Mouse (Mus musculus) lung, embryonic 15.5 days (tissue): ENCODE data around the gene Madcam1. TPM values are rescaled to one million over a fixed set of nuclear protein-coding genes. Genes with fewer than 3 reads are reported as not detected.
A peak's percentile ranks its signal among the peaks of the same experiment; 100 is the strongest.

Experiments used
- ATAC-seq: fragments of 200-750 bp; cut with Nextera tagmentation; 2 replicates; pipeline ENCODE4 v1.8.0; 2017; ENCODE audit warnings: moderate number of reproducible peaks, borderline replicate concordance; ENCODE audit not compliant: low FRiP score, low TSS enrichment; ENCODE audit errors: extremely low read depth
- H3K27ac ChIP-seq: fragments of 300-500 bp; sonication (generic); 2 replicates; pipeline ENCODE4 v1.5.1; 2015; ENCODE audit warnings: moderate library complexity, mild to moderate bottlenecking, inconsistent platforms
- H3K27me3 ChIP-seq: fragments of 300-500 bp; sonication (generic); 2 replicates; pipeline ENCODE4 v1.6.1; 2015; ENCODE audit warnings: inconsistent platforms
- H3K36me3 ChIP-seq: fragments of 300-500 bp; sonication (generic); 2 replicates; pipeline ENCODE4 v1.6.1; 2015; ENCODE audit warnings: inconsistent platforms
- H3K4me1 ChIP-seq: fragments of 300-500 bp; sonication (generic); 2 replicates; pipeline ENCODE4 v1.6.1; 2015; ENCODE audit warnings: inconsistent platforms
- H3K4me2 ChIP-seq: fragments of 300-500 bp; sonication (generic); 2 replicates; pipeline ENCODE4 v1.6.1; 2015; ENCODE audit warnings: inconsistent platforms, mild to moderate bottlenecking, moderate library complexity
- H3K4me3 ChIP-seq: fragments of 300-500 bp; sonication (generic); 2 replicates; pipeline ENCODE4 v1.5.1; 2015; ENCODE audit warnings: mild to moderate bottlenecking, inconsistent platforms
- H3K9ac ChIP-seq: fragments of 300-500 bp; sonication (generic); 2 replicates; pipeline ENCODE4 v1.6.1; 2015; ENCODE audit warnings: inconsistent platforms
- H3K9me3 ChIP-seq: fragments of 300-500 bp; sonication (generic); 2 replicates; pipeline ENCODE4 v1.6.1; 2016; ENCODE audit warnings: inconsistent platforms
- WGBS: fragments of 180-500 bp; shearing (Covaris S2); methylation state at CpG from one replicate; pipeline ENCODE4 v1.1.7; 2015; 5-methylcytosine and 5-hydroxymethylcytosine counted together
- polyA plus RNA-seq: library from polyadenylated mRNA; unstranded; fragments of >200 nt; fragmentation: Nextera tagmentation; extraction: Ambion mirVana; gene quantifications from 2 replicates; pipeline ENCODE4 v1.2.1, GENCODE M21; 2015

Gene Madcam1
- 0.89 and 1.3 TPM in 2 replicates for polyA plus RNA-seq

- no peak within 1 kb of the TSS for H3K9ac ChIP-seq
- H3K36me3 ChIP-seq = no peaks in the 10 kb centered on the region
- no peak within 1 kb of the TSS for H3K4me3 ChIP-seq
- H3K4me1 ChIP-seq = no peaks in the 10 kb centered on the region
- H3K27me3 ChIP-seq = no peaks in the 10 kb centered on the region; the same call in 1 of the 2 replicates
- no peak for ATAC-seq
- WGBS = 13% methylated on average over 13 of the region's 13 CpGs
- no peaks in the 10 kb centered on the region for H3K9me3 ChIP-seq
- H3K4me2 ChIP-seq = no peak within 1 kb of the TSS
- H3K27ac ChIP-seq = no peak within 1 kb of the TSS
These were observed at the start of gene Madcam1 for GRCm38 (mm10) chr10:79664131-79664665. Gene Madcam1 (plus strand): TSS chr10:79664559.

- Histone ChIP-seq H3K4me2 (no peak overlapping the region), H3K27me3 (peaks cover 31% of the 10 kb centered on the region), H3K9me3 (no peaks in the 10 kb centered on the region), H3K9ac (no peak overlapping the region), H3K4me1 (peaks cover 23% of the 10 kb centered on the region), H3K4me3 (no peak overlapping the region), H3K27ac (no peak overlapping the region), H3K36me3 (no peaks in the 10 kb centered on the region)
- no peak for ATAC-seq
- 9% methylated on average over 8 of the region's 8 CpGs for WGBS
These were observed 48.5 kb upstream of the Madcam1 start for GRCm38 (mm10) chr10:79615860-79616259.

- Histone ChIP-seq H3K4me2 (no peak overlapping the region), H3K9ac (no peak overlapping the region), H3K27me3 (peaks cover 26% of the 10 kb centered on the region), H3K36me3 (no peaks in the 10 kb centered on the region), H3K9me3 (no peaks in the 10 kb centered on the region), H3K27ac (no peak overlapping the region), H3K4me1 (peaks cover 23% of the 10 kb centered on the region), H3K4me3 (no peak overlapping the region)
- no peak for ATAC-seq
- WGBS = 86% methylated on average over 5 of the region's 5 CpGs
These were observed 48.0 kb upstream of the Madcam1 start for GRCm38 (mm10) chr10:79616376-79616775.

GRCm38 (mm10) chr10:79623950-79624349, 40.4 kb upstream of the Madcam1 start:
- WGBS = 67% methylated on average over 12 of the region's 12 CpGs
- Histone ChIP-seq H3K4me2 (no peak overlapping the region), H3K9me3 (no peaks in the 10 kb centered on the region), H3K36me3 (no peaks in the 10 kb centered on the region), H3K4me3 (no peak overlapping the region), H3K27me3 (no peaks in the 10 kb centered on the region), H3K27ac (no peak overlapping the region), H3K4me1 (no peaks in the 10 kb centered on the region), H3K9ac (no peak overlapping the region)
- no peak for ATAC-seq

GRCm38 (mm10) chr10:79625398-79625797, 39.0 kb upstream of the Madcam1 start:
- no peak overlapping the region for H3K27ac ChIP-seq
- no peaks in the 10 kb centered on the region for H3K4me1 ChIP-seq
- H3K4me3 ChIP-seq = no peak overlapping the region
- H3K9ac ChIP-seq = no peak overlapping the region
- no peaks in the 10 kb centered on the region for H3K36me3 ChIP-seq
- H3K27me3 ChIP-seq = no peaks in the 10 kb centered on the region
- ATAC-seq = no peak
- H3K9me3 ChIP-seq = no peaks in the 10 kb centered on the region
- no peak overlapping the region for H3K4me2 ChIP-seq
- WGBS = 66% methylated on average over 9 of the region's 9 CpGs

- H3K27me3 ChIP-seq = no peaks in the 10 kb centered on the region
- H3K4me3 ChIP-seq = no peak overlapping the region
- H3K4me1 ChIP-seq = no peaks in the 10 kb centered on the region
- no peak overlapping the region for H3K4me2 ChIP-seq
- no peaks in the 10 kb centered on the region for H3K9me3 ChIP-seq
- H3K36me3 ChIP-seq = no peaks in the 10 kb centered on the region
- no peak overlapping the region for H3K27ac ChIP-seq
- no peak overlapping the region for H3K9ac ChIP-seq
- ATAC-seq = no peak
- WGBS = 81% methylated on average over 10 of the region's 10 CpGs
These were observed 38.2 kb upstream of the Madcam1 start for GRCm38 (mm10) chr10:79626156-79626555.

- no peak for ATAC-seq
- 77% methylated on average over 5 of the region's 5 CpGs for WGBS
These were observed 36.0 kb upstream of the Madcam1 start for GRCm38 (mm10) chr10:79628377-79628776.

GRCm38 (mm10) chr10:79631432-79631831, 32.9 kb upstream of the Madcam1 start:
- Histone ChIP-seq H3K36me3 (no peaks in the 10 kb centered on the region), H3K4me3 (no peak overlapping the region), H3K27me3 (peaks cover 5% of the 10 kb centered on the region), H3K4me1 (0 out of 2 replicates have a peak, but pooled peaks cover 1% of the 10 kb centered on the region), H3K9ac (no peak overlapping the region), H3K27ac (no peak overlapping the region), H3K9me3 (no peaks in the 10 kb centered on the region), H3K4me2 (no peak overlapping the region)
- 69% methylated on average over 4 of the region's 4 CpGs for WGBS
- ATAC-seq = no peak

More at GRCm38 (mm10) chr10:79628377-79628776, 36.0 kb upstream of the Madcam1 start:
- Histone ChIP-seq H3K4me3 (no peak overlapping the region), H3K4me2 (no peak overlapping the region), H3K9me3 (no peaks in the 10 kb centered on the region), H3K27me3 (no peaks in the 10 kb centered on the region), H3K27ac (no peak overlapping the region), H3K4me1 (no peaks in the 10 kb centered on the region), H3K36me3 (no peaks in the 10 kb centered on the region), H3K9ac (no peak overlapping the region)

GRCm38 (mm10) chr10:79633006-79633777, 31.2 kb upstream of the Madcam1 start:
- Histone ChIP-seq H3K4me3 (no peak overlapping the region), H3K4me2 (no peak overlapping the region), H3K4me1 (peaks cover 16% of the 10 kb centered on the region), H3K9me3 (no peaks in the 10 kb centered on the region), H3K9ac (no peak overlapping the region), H3K27ac (no peak overlapping the region), H3K36me3 (no peaks in the 10 kb centered on the region), H3K27me3 (peaks cover 23% of the 10 kb centered on the region)
- no peak for ATAC-seq
- WGBS = 72% methylated on average over 17 of the region's 17 CpGs

GRCm38 (mm10) chr10:79636287-79636686, 28.1 kb upstream of the Madcam1 start:
- Histone ChIP-seq H3K9me3 (no peaks in the 10 kb centered on the region), H3K4me2 (peak overlapping the region; percentile 98; the same call in 1 of the 2 replicates), H3K27ac (no peak overlapping the region), H3K27me3 (peaks cover 46% of the 10 kb centered on the region), H3K9ac (no peak overlapping the region), H3K4me3 (no peak overlapping the region), H3K36me3 (no peaks in the 10 kb centered on the region), H3K4me1 (peaks cover 27% of the 10 kb centered on the region)
- ATAC-seq = no peak; the same call in 1 of the 2 replicates
- WGBS = 74% methylated on average over 8 of the region's 8 CpGs

- Histone ChIP-seq H3K4me3 (peak within 1 kb of the TSS; percentile 66), H3K4me2 (peak within 1 kb of the TSS; percentile 98), H3K36me3 (no peaks in the 10 kb centered on the region), H3K4me1 (peaks cover 27% of the 10 kb centered on the region), H3K9ac (peak within 1 kb of the TSS; percentile 58), H3K27ac (peak within 1 kb of the TSS; percentile 19; the same call in 1 of the 2 replicates), H3K9me3 (no peaks in the 10 kb centered on the region), H3K27me3 (peaks cover 46% of the 10 kb centered on the region)
- WGBS = under 1% methylated on average over 109 of the region's 116 CpGs
- peak; percentile 76; the same call in 1 of the 2 replicates for ATAC-seq
These were observed 26.9 kb upstream of the Madcam1 start, which contains the start of gene Shc2 for GRCm38 (mm10) chr10:79637128-79638110. Gene Shc2 (minus strand): TSS chr10:79637918.
